Mouse (Mus musculus) cortical plate, adult 2 months (tissue): Measurements from ENCODE around the gene Plpp7.

Source experiments
- CTCF ChIP-seq: fragments of 200-500 bp; IDR thresholded peaks from 2 replicates; pipeline ENCODE4 v1.5.1; 2011; ENCODE audit warnings: mild to moderate bottlenecking, control low read depth, low read length; ENCODE audit not compliant: insufficient read depth; ENCODE audit errors: extremely low read depth
- POLR2A ChIP-seq: fragments of 200-500 bp; IDR thresholded peaks from 2 replicates; pipeline ENCODE4 v1.6.1; 2011; ENCODE audit warnings: mild to moderate bottlenecking, low read length, control low read depth; ENCODE audit not compliant: insufficient read depth; ENCODE audit errors: extremely low read depth

- TF ChIP-seq CTCF (no peak), POLR2A (no peak)
Observed at GRCm38 (mm10) chr2:32150562-32150923, 55.2 kb downstream of the Plpp7 start.
